Mouse (Mus musculus): ENCODE results near the gene Gm11114.

The Gm11114 gene

GRCm38 (mm10) chr9:85357154-85357860 is 44.7 kb downstream of the Gm11114 start:
- DNase-seq (ENCODE audit: low spot score): no peak
